Mouse (Mus musculus): ENCODE measurements around the gene Hist1h2ah. TPM values are rescaled to one million over a fixed set of nuclear protein-coding genes. Genes with fewer than 3 reads are reported as not detected.
"Not testable (repeated sequence)": the region's sequence is repeated elsewhere in the genome, so short reads cannot be mapped to it uniquely, and the experiment has no call there.

Gene Hist1h2ah
- polyA plus RNA-seq (2014; fragmentation: Nextera tagmentation; extraction: Ambion mirVana) = not detected in 2 replicates

DNA sequence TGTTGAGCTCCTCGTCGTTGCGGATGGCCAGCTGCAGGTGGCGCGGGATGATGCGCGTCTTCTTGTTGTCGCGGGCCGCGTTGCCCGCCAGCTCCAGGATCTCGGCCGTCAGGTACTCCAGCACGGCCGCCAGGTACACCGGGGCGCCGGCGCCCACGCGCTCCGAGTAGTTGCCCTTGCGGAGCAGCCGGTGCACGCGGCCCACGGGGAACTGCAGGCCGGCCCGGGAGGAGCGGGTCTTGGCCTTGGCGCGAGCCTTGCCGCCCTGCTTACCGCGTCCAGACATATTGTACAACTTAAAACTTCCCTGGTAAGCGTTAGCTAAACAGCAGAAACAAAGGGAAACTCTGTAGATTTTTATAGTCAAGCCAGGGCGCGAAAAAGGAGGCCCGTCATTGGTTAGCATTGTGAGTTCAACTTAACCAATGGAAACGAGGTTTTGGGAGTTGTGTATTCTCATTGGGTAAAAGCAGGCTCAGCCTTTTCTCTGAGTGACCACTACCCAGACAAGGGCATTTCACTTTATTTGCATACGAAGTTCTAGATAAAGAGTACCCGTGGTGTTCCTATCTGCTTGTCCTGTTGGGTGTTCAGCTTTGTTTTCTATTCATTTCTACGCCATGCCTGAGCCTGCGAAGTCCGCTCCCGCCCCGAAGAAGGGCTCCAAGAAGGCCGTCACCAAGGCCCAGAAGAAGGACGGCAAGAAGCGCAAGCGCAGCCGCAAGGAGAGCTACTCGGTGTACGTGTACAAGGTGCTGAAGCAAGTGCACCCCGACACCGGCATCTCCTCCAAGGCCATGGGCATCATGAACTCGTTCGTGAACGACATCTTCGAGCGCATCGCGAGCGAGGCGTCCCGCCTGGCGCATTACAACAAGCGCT lies at the start of gene Hist1h2ah, which contains the start of gene Hist1h2bk:
TSS of gene Hist1h2ah (minus strand) at position 302 of the 882 bp plus-strand sequence.
TSS of gene Hist1h2bk (plus strand) at position 604 of the 882 bp plus-strand sequence.
- peak within 1 kb of the TSS; percentile 38 for H3K4me3 ChIP-seq (replicated peaks; ENCODE audit: low read depth, low read length)
- not testable (repeated sequence) for H3K36me3 ChIP-seq (ENCODE audit: control insufficient read depth, insufficient read depth, low read length); H3K9me3 ChIP-seq (ENCODE audit: control insufficient read depth, low read length); H3K27me3 ChIP-seq (ENCODE audit: control insufficient read depth, insufficient read depth, low read length)
- H3K27ac ChIP-seq (replicated peaks; ENCODE audit: low read depth, low read length) = peak within 1 kb of the TSS; percentile 64; the same call in 1 of the 2 replicates
- H3K4me1 ChIP-seq (ENCODE audit: control insufficient read depth, insufficient read depth, low read length) = peaks cover 18% of the 10 kb centered on the region
- peak within 1 kb of the TSS; percentile 67 for H3K4me2 ChIP-seq (ENCODE audit: low read length)
- DNase-seq (peak; percentile 96), ATAC-seq (ENCODE audit: low FRiP score, low TSS enrichment) (peak; percentile 97)
- 1% methylated on average over 22 of the region's 69 CpGs for WGBS
- H3K9ac ChIP-seq (replicated peaks; ENCODE audit: low read length) = peak within 1 kb of the TSS; percentile 34; the same call in 1 of the 2 replicates

DNA sequence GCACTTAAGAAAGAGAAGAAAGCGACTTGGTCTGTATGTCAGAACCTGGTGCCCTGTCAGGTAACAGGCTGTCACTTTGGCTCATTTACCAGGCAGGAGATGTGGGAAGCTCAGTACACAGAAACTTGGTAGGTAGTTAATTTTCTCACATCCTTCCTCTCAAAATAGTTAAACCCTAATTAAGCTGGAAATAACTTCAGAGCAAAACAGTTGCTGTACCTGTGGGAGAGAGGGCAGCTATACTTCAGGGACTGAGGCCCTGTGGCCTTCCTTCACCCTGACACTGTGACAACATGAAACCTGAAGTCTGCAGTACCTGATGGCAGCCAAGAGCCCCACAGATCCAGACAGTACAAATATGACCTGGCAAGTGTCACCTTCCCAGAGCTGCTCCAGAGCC lies 48.8 kb upstream of the Hist1h2ah start, which contains the start of gene Vmn1r188:
TSS of gene Vmn1r188 (plus strand) at position 301 of the 400 bp plus-strand sequence.
- WGBS = 100% methylated on average over 1 of the region's 1 CpGs
- not testable (repeated sequence) for H3K27ac ChIP-seq (replicated peaks; ENCODE audit: low read depth, low read length); H3K9me3 ChIP-seq (ENCODE audit: control insufficient read depth, low read length); H3K4me3 ChIP-seq (replicated peaks; ENCODE audit: low read depth, low read length); DNase-seq; H3K36me3 ChIP-seq (ENCODE audit: control insufficient read depth, insufficient read depth, low read length); H3K4me2 ChIP-seq (ENCODE audit: low read length); H3K9ac ChIP-seq (replicated peaks; ENCODE audit: low read length); H3K27me3 ChIP-seq (ENCODE audit: control insufficient read depth, insufficient read depth, low read length); ATAC-seq (ENCODE audit: low FRiP score, low TSS enrichment); H3K4me1 ChIP-seq (ENCODE audit: control insufficient read depth, insufficient read depth, low read length)

DNA sequence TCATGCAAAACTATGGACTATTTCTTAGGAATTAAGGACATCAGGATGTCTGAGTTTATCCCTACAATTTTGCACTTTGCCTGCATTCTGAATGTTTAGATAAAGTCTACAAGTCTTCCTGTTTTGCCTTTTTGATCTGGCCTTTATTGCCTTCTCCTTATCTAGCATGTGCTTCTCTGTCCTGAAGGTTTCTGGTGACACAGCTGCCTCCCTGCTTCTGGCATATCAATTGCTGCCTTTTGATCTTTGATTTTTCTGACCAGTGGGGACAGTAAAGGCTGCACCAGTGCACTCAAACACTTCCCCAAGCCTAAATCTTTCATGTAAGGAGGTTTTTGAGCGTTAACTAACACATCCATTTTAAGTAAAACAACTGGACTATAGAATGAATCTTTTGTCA lies 28.1 kb upstream of the Hist1h2ah start:
- Histone ChIP-seq H3K9me3 (ENCODE audit: control insufficient read depth, low read length) (peaks cover 3% of the 10 kb centered on the region; the same call in 1 of the 2 replicates), H3K9ac (replicated peaks; ENCODE audit: low read length) (no peak overlapping the region), H3K4me3 (replicated peaks; ENCODE audit: low read depth, low read length) (no peak overlapping the region), H3K27me3 (ENCODE audit: control insufficient read depth, insufficient read depth, low read length) (no peaks in the 10 kb centered on the region), H3K4me1 (ENCODE audit: control insufficient read depth, insufficient read depth, low read length) (no peaks in the 10 kb centered on the region), H3K4me2 (ENCODE audit: low read length) (no peak overlapping the region), H3K36me3 (ENCODE audit: control insufficient read depth, insufficient read depth, low read length) (no peaks in the 10 kb centered on the region), H3K27ac (replicated peaks; ENCODE audit: low read depth, low read length) (no peak overlapping the region)
- 74% methylated on average over 1 of the region's 1 CpGs for WGBS
- no peak for ATAC-seq (ENCODE audit: low FRiP score, low TSS enrichment)
- no peak for DNase-seq

DNA sequence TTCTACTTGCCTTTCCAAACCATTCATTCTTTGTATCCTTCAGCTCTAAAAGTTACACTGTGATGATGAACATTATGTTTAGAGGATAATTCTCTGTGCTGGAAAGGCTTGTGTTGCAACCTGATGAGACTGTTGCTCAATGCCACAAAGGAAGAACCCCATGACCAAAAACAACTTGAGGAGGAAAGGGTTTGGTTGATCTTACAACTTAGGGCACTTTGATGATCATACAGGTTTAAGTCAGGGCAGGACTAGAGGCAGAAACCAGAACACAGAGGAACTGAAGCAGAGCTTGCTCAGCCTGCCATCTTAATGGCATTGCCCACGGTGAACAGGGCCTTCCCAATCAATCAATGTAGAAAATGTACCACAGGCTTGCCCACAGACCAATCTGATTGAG lies 26.1 kb upstream of the Hist1h2ah start:
- H3K36me3 ChIP-seq (ENCODE audit: control insufficient read depth, insufficient read depth, low read length) = no peaks in the 10 kb centered on the region
- no peak overlapping the region for H3K27ac ChIP-seq (replicated peaks; ENCODE audit: low read depth, low read length)
- no peaks in the 10 kb centered on the region for H3K27me3 ChIP-seq (ENCODE audit: control insufficient read depth, insufficient read depth, low read length)
- DNase-seq = no peak
- H3K4me2 ChIP-seq (ENCODE audit: low read length) = no peak overlapping the region
- no peak overlapping the region for H3K4me3 ChIP-seq (replicated peaks; ENCODE audit: low read depth, low read length)
- ATAC-seq (ENCODE audit: low FRiP score, low TSS enrichment) = no peak
- 75% methylated on average over 1 of the region's 1 CpGs for WGBS
- no peaks in the 10 kb centered on the region for H3K4me1 ChIP-seq (ENCODE audit: control insufficient read depth, insufficient read depth, low read length)
- H3K9me3 ChIP-seq (ENCODE audit: control insufficient read depth, low read length) = peaks cover 2% of the 10 kb centered on the region; the same call in 1 of the 2 replicates
- H3K9ac ChIP-seq (replicated peaks; ENCODE audit: low read length) = no peak overlapping the region

DNA sequence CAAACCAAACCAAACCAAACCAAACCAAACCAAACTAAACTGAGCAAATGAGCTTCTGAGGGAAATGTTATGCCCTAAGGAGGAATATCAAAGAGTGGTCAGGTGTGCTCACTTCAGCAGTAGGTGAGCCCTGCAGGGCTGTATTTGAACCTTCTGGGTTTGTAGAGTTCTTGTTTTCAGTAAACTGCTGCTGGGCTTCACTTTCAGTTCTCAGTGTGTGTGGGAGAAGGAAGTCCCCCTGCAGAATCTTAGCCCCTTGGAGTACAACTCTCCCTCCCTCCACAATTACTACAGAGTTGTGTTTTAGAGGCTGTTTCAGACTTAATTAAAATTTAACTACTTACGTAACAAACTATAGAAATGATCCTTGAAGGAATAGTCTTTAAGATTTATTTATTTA lies 18.4 kb upstream of the Hist1h2ah start:
- no peak overlapping the region for H3K4me2 ChIP-seq (ENCODE audit: low read length)
- no peak overlapping the region for H3K27ac ChIP-seq (replicated peaks; ENCODE audit: low read depth, low read length)
- H3K27me3 ChIP-seq (ENCODE audit: control insufficient read depth, insufficient read depth, low read length) = no peaks in the 10 kb centered on the region
- H3K4me1 ChIP-seq (ENCODE audit: control insufficient read depth, insufficient read depth, low read length) = peaks cover 4% of the 10 kb centered on the region; the same call in 1 of the 2 replicates
- H3K36me3 ChIP-seq (ENCODE audit: control insufficient read depth, insufficient read depth, low read length) = no peaks in the 10 kb centered on the region
- WGBS = 94% methylated on average over 1 of the region's 1 CpGs
- DNase-seq = no peak
- no peak overlapping the region for H3K9ac ChIP-seq (replicated peaks; ENCODE audit: low read length)
- no peak for ATAC-seq (ENCODE audit: low FRiP score, low TSS enrichment)
- no peaks in the 10 kb centered on the region for H3K9me3 ChIP-seq (ENCODE audit: control insufficient read depth, low read length)
- no peak overlapping the region for H3K4me3 ChIP-seq (replicated peaks; ENCODE audit: low read depth, low read length)

DNA sequence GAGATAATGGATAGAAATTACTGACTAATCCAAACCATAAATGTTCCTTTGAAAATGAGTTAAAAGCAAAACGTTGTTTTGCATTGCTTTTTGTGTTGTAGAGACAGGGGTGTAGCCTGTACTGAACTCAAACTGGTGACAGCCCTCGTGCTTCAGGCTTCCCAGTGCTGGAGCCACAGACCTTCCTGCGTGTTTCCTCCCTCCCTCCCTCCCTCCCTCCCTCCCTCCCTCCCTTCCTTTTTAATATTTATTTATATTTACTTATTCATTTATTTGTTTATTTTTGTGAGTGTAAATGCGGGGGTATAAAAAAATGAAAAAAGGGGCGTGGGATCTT lies 16.1 kb upstream of the Hist1h2ah start:
- 0 out of 2 replicates have a peak, but pooled peaks have one; percentile 32 for ATAC-seq (ENCODE audit: low FRiP score, low TSS enrichment)
- H3K36me3 ChIP-seq (ENCODE audit: control insufficient read depth, insufficient read depth, low read length) = no peaks in the 10 kb centered on the region
- no peaks in the 10 kb centered on the region for H3K27me3 ChIP-seq (ENCODE audit: control insufficient read depth, insufficient read depth, low read length)
- H3K4me2 ChIP-seq (ENCODE audit: low read length) = peak overlapping the region; percentile 63
- peak overlapping the region; percentile 60 for H3K9ac ChIP-seq (replicated peaks; ENCODE audit: low read length)
- H3K27ac ChIP-seq (replicated peaks; ENCODE audit: low read depth, low read length) = peak overlapping the region; percentile 86
- H3K9me3 ChIP-seq (ENCODE audit: control insufficient read depth, low read length) = no peaks in the 10 kb centered on the region
- peaks cover 4% of the 10 kb centered on the region; the same call in 1 of the 2 replicates for H3K4me1 ChIP-seq (ENCODE audit: control insufficient read depth, insufficient read depth, low read length)
- no peak for DNase-seq
- peak overlapping the region; percentile 49 for H3K4me3 ChIP-seq (replicated peaks; ENCODE audit: low read depth, low read length)
- WGBS = 12% methylated on average over 5 of the region's 5 CpGs

DNA sequence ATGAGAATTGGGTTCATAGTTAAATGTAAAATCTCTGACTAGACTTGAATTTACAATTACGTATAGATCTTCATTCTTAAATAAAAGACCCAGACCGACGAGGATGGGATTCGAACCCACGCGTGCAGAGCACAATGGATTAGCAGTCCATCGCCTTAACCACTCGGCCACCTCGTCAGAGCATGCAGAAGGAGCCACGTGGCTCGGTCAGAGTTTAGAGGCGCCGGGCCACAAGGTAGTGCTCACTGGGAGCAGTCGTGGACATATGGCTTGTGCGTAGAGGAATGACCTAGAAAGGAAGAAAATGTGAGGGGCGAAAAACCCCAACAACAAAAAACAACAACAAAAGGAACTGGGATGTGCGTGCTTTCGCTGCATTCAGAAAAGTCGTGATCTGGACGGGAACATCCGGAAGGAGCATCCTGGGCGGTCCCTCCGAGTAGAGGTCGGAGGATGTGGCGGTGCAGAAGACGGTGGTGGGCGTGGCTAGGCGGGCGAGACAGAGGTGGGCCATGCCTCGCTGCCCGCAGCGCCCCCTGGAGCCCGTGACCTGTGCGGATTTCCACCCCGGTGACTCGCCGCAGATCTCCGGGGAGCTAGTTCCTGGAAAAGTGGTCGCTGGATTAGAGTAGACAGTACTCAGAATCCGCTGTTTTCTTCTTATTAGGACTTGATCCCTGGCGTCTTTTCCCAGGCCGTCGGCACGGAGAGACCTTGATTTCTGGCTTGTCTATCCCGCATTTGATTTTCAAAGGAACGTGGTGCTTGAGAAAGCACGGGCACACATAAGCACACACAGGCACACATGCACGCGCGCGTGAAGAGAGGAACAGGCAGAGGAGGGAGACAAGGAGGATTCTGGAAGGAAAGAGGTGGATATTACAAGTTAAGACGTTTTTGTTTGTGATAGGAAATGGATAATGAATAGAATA lies 15.5 kb upstream of the Hist1h2ah start:
- H3K36me3 ChIP-seq (ENCODE audit: control insufficient read depth, insufficient read depth, low read length) = no peaks in the 10 kb centered on the region
- no peaks in the 10 kb centered on the region for H3K9me3 ChIP-seq (ENCODE audit: control insufficient read depth, low read length)
- WGBS = under 1% methylated on average over 52 of the region's 52 CpGs
- peak overlapping the region; percentile 60 for H3K9ac ChIP-seq (replicated peaks; ENCODE audit: low read length)
- peak overlapping the region; percentile 49 for H3K4me3 ChIP-seq (replicated peaks; ENCODE audit: low read depth, low read length)
- no peaks in the 10 kb centered on the region for H3K27me3 ChIP-seq (ENCODE audit: control insufficient read depth, insufficient read depth, low read length)
- DNase-seq (peak; percentile 95), ATAC-seq (ENCODE audit: low FRiP score, low TSS enrichment) (peak; percentile 95)
- peak overlapping the region; percentile 63 for H3K4me2 ChIP-seq (ENCODE audit: low read length)
- H3K4me1 ChIP-seq (ENCODE audit: control insufficient read depth, insufficient read depth, low read length) = peaks cover 4% of the 10 kb centered on the region; the same call in 1 of the 2 replicates
- H3K27ac ChIP-seq (replicated peaks; ENCODE audit: low read depth, low read length) = peak overlapping the region; percentile 86

DNA sequence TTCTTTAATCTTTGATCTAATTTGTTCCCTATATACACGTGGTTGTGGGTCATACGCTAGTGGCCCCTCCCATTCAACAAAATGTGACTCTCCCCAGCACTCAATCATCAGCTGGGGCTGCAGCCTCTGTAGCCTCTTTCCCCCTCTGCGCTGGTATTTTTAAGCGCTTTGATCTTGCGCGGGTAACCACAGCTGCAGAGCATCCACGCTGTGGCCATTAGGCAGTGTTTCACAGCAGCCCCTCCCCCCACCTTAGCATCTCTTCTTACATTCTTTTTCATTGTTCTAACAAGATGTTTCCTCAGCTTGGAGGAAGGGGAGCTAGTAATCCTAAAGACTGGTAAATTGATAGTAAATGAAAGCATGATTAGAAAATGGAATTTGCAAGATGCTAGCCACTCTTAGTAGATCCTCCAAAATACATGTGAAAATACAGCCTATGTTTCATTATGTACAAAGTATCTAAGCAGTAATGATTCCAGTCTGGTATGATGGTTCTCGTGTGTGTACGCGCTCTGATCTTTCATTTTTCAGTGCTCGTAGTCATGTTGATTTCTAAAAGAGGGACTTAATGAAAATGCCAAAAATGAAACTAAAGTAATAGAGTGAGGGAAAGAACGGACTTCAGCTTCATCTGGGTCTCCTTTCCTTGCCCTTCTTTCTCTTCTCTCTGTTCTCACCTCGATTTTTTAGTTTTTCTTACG lies 14.5 kb upstream of the Hist1h2ah start:
- DNase-seq (peak; percentile 88), ATAC-seq (ENCODE audit: low FRiP score, low TSS enrichment) (peak; percentile 38; the same call in 1 of the 2 replicates)
- Histone ChIP-seq H3K27ac (replicated peaks; ENCODE audit: low read depth, low read length) (peak overlapping the region; percentile 86), H3K9ac (replicated peaks; ENCODE audit: low read length) (peak overlapping the region; percentile 60; the same call in 1 of the 2 replicates), H3K36me3 (ENCODE audit: control insufficient read depth, insufficient read depth, low read length) (no peaks in the 10 kb centered on the region), H3K4me2 (ENCODE audit: low read length) (peak overlapping the region; percentile 63), H3K4me3 (replicated peaks; ENCODE audit: low read depth, low read length) (peak overlapping the region; percentile 49), H3K9me3 (ENCODE audit: control insufficient read depth, low read length) (no peaks in the 10 kb centered on the region), H3K4me1 (ENCODE audit: control insufficient read depth, insufficient read depth, low read length) (peaks cover 4% of the 10 kb centered on the region; the same call in 1 of the 2 replicates), H3K27me3 (ENCODE audit: control insufficient read depth, insufficient read depth, low read length) (no peaks in the 10 kb centered on the region)
- WGBS = under 1% methylated on average over 14 of the region's 14 CpGs

All from midbrain, embryonic 14.5 days (tissue).